Mouse (Mus musculus) cerebellum, adult 9-11 months (tissue): ENCODE data around the gene Ebf1.
A peak's percentile ranks its signal among the peaks of the same experiment; 100 is the strongest.

Source experiments
- DNase-seq: peaks from one replicate; pipeline ENCODE4 v3.0.0; 2022

Ebf1 gene

GRCm38 (mm10) chr11:44619131-44619886 is 2.2 kb downstream of the Ebf1 start:
- peak; percentile 32 for DNase-seq

- peak; percentile 53 for DNase-seq
Observed at GRCm38 (mm10) chr11:44619887-44620693, 3.0 kb downstream of the Ebf1 start.

GRCm38 (mm10) chr11:44620694-44621446 is 3.8 kb downstream of the Ebf1 start:
- DNase-seq: peak; percentile 49

DNA sequence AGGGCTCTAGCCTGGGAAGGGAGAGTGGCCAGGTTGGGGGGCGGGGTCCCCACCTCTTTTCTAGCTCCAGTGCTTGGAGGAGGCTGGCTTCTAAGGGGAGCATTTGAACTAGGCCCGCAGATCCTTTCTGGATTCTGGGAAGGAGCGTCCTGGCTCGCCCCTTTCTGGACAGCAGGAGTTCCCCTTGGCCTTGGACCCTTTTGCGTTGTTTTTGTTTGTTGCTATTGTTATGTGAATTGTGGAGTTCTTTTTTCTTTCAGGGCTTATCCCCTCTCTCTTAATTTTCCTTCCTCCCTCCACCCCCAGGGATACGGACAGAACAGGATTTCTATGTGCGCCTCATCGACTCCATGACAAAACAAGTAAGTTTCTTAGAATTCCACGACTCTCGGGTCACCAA is 4.5 kb downstream of the Ebf1 start:
- peak; percentile 35 for DNase-seq

DNA sequence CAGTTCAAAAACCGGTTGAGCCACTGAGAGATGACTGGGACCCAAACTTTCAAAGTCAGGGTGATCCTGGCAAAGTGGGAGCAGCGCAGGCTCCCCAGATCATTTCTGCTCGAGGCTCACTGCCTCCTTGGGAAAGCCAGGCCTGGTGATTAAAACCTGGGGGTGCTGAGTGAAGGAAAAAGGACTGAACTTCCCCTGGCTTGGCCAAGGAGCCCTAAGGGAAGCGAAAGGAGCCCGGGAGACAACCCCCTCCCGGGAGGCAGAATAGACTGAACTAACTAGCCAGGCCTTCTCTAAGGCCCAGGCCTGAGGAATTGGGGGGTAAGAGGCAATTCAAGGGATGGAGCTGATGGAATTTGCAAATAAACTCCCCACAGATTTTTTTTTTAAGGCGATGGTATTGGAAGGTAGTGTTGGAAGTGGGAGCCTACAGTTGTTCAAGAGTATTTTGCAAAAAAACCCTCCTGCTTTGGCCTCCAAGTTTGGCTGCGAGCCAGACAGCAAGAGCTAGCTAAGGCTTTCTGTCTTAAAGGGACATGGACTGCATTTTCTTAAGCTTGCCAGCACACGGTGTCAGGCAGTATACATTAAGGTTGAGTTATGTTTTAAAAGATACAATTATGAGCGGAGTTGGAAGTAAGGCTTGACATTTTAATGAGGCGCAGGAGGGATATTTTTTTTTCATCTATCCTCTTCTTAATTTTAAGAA is 5.1 kb downstream of the Ebf1 start:
- peak; percentile 59 for DNase-seq

- no peak for DNase-seq
Observed at GRCm38 (mm10) chr11:44624564-44624963, 7.4 kb downstream of the Ebf1 start.

GRCm38 (mm10) chr11:44626065-44626464 is 8.9 kb downstream of the Ebf1 start:
- peak; percentile 86 for DNase-seq

DNA sequence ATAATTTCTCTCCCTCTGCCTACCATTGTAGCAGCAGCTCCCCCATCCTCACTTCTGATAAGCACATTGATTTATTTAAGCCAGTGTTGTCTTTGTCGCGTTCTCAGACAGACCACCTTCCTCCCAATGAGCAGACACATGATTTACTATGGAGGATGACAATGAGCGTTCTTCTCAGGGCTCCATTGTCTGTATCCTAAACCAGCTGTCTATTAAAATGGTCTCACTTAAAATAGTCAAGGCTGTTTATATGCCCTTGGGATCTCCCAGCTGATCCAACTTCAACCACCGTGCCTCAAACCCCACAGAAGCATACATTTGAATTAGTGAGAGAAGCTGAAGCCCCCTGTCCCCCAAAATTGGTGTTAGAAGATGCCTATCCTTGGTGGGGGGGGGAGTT is 11.3 kb downstream of the Ebf1 start:
- no peak for DNase-seq

- no peak for DNase-seq
Observed at GRCm38 (mm10) chr11:44632064-44632968, 15.2 kb downstream of the Ebf1 start.

GRCm38 (mm10) chr11:44633001-44633693 is 16.0 kb downstream of the Ebf1 start:
- DNase-seq: no peak

GRCm38 (mm10) chr11:44634552-44635193 is 17.6 kb downstream of the Ebf1 start:
- no peak for DNase-seq

DNA sequence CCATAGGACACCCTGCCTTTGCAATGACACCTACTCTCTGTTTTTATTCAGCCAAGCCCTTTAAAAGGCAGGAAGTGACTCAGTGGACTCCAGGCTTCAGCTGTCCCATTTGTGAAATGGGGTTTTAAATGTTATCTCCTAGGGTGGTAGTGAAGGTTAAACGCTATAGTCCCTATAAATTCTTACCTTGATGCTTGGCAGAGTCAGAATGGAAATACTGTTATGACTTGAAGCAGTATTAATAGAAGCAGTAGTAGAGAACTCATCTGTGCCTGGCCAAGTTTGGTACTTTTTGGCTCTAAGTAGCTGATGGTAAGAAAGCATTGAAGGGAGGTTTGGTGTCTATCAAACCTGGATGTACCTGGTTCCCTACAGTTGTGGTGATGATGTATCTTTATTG is 19.1 kb downstream of the Ebf1 start:
- no peak for DNase-seq

GRCm38 (mm10) chr11:44638193-44638754 is 21.2 kb downstream of the Ebf1 start:
- peak; percentile 61 for DNase-seq

- peak; percentile 43 for DNase-seq
Observed at GRCm38 (mm10) chr11:44641496-44641895, 24.4 kb downstream of the Ebf1 start.

- DNase-seq: no peak
Observed at GRCm38 (mm10) chr11:44654340-44655019, 37.4 kb downstream of the Ebf1 start.

DNA sequence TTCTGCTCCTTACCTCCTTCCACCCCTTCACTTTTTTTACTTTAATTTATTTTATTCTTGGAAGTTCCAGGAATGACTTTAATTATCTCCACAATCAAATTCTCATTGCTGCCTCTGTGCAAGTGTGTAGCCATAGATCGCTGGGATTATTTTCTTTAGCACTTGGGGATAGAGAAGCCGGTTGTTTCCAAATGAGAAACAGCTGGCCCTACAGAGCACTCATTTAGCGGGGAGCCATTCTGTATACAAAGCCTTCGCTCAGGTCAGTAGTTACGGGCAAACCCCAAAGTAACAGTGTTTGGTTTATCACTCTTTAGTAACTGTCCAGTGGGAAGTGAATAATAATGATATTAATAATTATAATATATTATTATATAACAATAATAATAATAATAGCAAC is 38.4 kb downstream of the Ebf1 start:
- no peak for DNase-seq

DNA sequence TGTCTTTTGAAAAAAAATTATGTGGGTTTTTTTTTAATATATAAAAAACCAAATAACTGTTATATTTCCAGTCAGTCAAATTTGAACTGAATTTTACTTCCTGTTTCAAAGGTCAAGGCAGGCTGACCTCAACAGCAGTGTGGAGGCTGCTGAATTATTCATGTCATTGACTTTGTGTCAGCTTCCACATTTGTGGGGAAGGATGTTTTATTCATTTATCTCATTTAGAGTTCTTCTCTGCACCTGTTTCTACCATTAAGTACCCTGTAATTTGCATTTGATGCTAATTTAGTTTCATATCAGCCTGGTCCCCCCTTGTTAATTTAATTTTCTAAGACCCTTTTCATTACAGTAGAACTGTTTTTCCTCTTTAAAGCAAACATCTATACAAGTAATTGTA is 39.8 kb downstream of the Ebf1 start:
- no peak for DNase-seq

DNA sequence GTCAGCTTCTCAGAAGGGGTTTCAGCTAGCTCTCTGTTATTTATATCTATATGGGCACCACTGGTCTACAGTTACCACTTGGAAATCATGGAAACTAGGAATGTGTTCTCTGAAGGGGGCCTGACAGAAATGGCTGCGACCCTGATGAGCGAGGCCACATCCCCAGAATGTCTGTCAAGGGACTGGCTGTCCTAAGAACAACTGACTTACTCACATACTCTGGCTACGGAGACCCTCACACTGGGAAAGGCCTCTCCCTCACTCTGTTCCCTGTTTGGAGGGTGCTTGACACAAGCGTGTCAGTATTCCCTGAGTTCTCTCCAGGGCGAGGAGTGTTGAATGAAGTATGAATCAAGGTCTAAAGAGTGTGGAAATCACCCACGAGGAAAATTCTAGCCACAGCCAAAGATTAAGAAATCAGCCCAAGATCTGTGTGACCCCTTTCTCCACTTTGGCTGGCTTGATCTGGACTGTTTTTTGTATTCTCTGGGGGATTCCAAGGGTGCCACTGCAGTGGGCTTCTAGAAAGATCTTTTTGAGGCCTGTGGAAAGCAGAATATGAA is 40.8 kb downstream of the Ebf1 start:
- no peak for DNase-seq

DNA sequence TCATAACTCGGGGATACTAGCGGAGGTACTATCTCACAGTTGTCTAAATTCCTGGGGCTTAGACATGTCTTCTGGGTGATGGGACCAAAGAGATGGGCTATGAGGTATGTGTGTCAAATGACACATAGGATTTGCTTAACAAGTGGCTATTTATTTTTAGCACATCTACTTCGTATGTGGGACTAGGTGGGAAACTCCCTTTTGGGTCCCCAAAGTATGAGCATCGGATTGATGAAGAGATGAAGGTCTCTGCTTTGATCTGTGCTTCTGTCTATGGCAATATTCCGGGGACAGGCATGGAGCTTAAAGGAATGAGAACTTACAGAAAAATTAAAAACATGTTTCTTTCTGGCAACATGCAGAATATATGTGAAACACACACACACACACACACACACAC is 44.8 kb downstream of the Ebf1 start:
- no peak for DNase-seq
